Mouse (Mus musculus): Measurements from ENCODE around the gene Gmeb2.

The Gmeb2 gene

DNA sequence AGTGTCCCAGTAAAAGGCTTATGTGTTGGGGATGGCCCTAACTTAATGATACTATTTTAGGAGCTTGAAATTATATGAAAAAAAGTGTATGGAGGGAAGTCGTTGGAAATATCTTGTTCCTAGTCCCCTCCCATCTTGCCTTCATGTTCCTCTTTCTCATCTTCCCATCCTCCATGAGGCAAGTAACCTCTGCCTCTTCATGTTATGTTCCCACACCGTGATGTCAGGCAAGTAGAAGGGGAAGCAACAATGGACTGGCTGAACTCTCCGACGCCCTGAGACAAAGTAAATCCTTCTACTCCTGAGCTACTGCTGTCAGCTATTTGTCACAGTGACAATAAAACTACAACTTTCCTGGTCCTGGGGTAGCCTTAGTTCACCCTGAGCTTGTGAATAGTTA is 13.2 kb downstream of the Gmeb2 start:
- no peak for DNase-seq (ENCODE audit: low read depth, low spot score)

DNA sequence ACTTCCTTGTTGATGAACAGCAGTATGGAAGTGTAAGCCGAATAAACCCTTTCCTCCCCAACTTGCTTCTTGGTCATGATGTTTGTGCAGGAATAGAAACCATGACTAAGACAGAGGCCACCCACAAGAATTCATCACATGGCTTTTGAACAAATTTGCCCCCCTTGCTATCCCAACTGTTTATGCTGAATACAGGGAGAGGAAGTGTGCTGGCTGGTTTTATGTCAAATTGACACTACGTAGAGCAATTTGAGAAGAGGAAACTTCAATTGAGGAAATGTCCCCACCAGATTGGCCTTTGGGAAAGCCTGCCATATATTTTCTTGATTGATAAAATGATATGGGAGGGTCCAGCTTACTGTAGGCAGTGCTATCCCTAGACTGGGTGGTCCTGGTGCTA is 14.0 kb downstream of the Gmeb2 start:
- no peak for DNase-seq (ENCODE audit: low read depth, low spot score)

DNA sequence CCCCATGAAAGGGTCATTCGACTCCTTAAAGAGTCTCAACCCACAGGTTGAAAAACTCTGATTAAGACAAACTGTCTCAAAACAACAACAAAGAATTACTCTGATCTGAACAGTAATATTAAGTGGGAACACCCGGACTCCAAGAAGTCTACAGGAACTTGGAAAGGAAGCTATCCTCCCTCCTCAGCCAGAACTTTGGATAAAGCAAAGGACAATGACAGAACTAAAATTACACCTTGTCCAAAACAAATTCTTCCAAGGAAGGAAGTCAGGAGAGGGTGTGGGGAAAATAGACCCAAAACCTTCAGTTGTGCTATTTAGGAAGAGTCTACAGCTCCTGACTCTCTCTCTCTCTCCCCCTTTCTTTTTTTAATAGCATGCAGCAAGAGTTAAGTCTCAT is 15.7 kb downstream of the Gmeb2 start:
- DNase-seq (ENCODE audit: low read depth, low spot score), result no peak

DNA sequence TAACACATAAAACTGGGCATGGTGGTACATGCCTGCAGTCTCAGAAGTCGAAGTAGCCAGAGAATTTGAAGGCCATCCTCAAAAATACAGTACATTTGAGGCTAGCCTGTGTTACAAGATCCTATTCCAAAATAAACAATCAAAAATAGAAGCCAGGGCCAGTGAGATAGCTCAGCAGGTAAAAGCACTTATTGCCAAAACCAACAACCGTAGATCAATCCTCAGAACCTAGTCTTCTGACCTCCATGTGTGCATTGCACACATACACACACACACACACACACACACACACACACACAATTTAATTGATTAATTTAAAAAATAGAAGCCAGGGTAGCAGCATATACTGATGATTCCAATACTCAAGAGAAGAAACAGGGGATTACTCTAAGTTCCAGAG is 21.0 kb downstream of the Gmeb2 start:
- no peak for DNase-seq (ENCODE audit: low read depth, low spot score)

DNA sequence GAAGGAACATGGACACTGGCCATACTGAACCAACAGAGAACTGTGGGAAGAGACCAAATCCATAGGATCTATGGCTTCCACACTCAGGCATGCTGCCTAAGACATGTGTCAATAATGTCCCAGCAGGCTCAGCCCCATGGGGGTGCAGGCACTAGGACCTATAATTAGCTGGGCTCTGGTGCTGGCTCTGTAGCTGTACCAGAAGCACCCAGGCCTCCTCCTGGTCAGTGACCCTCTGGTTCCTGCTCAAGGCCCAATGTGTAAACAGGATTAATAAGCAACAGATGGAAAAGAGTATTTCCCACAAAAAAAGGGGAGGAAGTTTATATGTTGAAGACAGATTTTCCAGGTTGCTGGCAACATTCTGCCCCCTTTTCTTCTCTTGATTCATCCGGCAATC is 34.6 kb downstream of the Gmeb2 start:
- no peak for DNase-seq (ENCODE audit: low read depth, low spot score)

DNA sequence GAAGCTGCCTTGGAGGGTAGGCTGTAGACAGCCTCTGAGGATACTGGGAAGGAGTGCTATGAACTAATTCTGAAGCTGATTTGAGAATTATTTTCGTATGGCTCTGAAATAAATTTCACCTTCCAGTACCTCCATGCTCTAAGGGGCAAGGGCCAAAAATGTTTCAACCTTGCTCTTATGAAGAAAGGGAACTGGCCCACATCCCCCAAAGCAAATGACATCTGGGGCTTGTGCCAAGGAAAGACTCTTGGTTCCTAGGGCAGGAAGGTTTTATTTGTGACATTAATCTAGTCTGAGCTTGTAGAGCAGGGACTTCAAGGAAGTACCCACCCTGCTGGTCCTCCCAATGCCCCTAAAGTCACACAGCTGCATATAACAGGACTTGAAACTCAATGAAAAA is 36.0 kb downstream of the Gmeb2 start:
- DNase-seq (ENCODE audit: low read depth, low spot score), result no peak

DNA sequence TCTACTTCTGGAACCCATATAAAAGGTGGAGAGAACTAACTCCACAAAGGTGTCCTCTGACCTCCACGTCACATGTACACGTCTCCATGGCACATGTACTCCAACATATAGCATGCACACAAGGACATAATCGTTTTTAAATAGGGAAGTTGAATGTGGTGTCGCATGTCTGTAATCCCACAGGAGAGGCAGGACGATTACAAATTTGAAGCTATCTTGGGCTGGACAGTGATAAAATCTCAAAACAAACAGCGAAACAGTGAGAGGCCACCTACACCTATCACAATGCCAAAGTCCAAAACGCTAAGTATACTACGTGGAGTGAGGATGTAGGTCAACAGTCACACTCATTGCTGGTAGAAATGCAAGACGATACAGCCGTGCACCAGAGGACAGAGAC is 38.6 kb downstream of the Gmeb2 start:
- no peak for DNase-seq (ENCODE audit: low read depth, low spot score)

DNA sequence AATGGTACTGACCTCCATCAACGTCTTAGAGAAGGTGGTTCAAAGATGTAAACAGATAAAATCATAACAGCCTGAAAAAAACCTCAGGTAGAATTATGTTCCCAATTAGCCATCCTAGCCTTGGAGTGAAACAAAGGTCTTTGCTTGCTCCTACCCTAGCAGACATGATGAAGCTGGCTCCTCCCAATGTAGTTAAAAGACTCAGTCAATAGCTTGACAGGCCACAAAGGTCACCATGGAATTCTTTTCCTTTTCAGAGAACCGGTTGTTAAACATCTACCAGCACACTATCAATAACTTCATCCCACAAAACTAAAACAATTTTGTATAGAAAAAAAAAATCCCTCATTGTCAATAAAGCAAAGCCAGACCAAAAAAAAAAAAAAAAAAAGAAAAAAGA is 42.8 kb downstream of the Gmeb2 start:
- DNase-seq (ENCODE audit: low read depth, low spot score), result no peak

DNA sequence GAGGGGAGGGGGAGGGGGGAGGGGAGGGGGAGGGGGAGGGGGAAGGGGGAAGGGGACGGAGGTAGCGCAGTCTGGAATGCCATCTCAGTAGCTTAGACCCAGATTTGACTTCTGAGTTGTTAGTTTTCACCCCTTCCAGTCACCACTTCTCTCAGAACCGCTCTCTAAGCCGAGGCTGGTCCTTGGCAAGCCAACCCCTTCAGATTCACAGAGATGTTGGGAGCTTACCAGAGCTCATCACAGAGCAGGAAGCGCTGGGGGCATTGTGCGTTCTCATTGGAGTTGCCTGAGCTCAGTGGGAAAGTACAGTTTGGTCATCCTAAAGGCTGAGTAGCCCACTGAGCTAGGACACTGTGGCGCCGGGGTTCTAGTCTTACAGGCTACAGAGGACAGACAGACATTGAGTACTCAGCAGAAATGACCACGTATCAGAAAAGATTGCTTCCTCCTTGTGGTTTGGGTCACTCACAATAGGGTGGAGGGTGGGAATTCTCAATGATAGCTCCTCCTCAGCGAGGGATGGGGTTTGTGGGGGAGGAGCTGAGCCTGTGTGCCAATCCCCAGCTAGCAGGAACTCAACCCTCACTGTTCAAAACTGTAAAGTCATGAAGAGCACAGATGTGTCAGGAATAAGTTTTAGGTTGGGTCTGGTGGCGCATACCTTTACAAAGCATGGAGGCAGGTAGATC is 44.0 kb downstream of the Gmeb2 start:
- peak; percentile 80 for DNase-seq (ENCODE audit: low read depth, low spot score)

DNA sequence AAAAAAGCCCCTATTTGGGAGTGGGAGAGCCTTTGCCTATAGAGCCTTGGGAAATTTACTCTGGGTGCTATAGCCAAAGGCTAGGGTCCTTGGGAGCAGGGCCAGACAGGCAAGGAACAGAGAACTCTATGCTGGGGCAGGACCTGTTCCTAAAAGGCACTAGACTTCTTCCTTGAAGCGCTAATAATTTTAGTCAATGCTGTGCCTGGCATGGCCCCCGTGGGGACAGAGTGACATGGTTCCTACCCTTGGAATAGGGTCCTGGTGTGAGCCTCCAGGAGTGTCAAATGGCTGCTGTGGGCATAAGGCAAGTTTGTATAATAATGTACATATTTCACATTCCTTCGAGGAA is 45.5 kb downstream of the Gmeb2 start:
- DNase-seq (ENCODE audit: low read depth, low spot score), result no peak

DNA sequence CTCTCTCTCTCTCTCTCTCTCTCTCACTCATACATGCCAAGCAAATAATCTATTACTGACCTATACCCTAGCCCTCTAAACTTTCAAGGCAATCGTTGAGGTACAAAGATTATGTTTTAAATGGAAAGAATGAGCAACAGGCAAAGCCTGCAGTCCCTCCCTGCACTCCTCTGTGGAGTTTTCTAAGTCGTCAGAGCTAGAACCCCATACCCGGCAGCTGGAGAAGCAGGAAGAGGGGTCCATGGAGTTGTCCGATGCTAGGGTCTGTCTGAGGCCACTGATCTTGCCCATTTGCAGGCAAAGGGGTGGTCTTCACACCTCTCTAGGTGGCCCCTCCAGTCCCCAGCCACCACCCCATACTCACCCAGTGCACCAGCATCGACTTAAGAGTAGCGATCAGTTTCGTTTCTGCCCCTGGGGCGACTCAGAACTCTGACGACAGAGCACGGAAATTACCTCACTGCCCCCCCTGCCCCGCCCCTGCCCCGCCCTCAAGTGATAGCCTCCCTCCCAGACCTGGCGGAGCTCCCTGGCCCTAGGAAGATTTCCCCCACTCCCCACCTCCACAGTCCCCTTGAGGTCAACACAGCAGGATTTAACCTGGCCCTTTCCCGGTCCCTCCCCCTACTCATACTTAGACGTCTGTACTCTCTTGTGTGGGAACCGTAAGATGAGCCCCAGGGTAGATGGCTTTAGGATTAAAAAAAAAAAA is 46.1 kb downstream of the Gmeb2 start, which contains the start of gene Helz2:
Gene Helz2 (minus strand): TSS at position 426 of the 712 bp plus-strand sequence.
- DNase-seq (ENCODE audit: low read depth, low spot score), result no peak

DNA sequence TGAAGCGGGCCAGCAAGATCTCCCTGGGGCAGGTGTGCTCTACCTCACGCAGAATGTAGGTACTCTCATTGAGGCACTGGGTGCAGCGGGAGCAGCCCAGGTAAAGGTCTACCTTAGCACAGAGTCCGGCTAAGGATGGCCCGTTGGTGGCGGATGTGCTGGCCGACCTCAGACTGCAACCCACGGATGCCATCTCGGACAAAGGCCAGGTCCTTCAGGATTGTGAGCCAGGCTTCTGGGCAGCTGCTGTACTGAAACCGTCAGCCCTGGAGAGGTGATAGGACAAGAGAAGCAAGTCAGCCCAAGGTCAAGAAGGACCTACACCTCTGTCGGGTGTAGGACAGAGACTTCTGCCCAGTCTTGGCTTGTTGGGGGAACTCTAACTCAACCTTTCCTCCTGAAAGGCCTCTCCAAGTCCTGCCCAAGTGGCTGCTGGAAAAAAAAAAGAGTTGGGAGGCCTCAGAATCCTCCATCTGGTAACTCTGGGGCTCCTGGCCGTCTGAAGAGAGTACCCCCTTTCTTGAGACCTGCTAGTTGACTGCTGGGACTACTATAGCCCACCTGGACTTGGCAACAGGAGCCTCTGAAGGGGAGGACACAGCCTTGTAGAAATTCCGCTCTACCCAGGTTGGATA is 46.9 kb downstream of the Gmeb2 start:
- DNase-seq (ENCODE audit: low read depth, low spot score), result no peak

DNA sequence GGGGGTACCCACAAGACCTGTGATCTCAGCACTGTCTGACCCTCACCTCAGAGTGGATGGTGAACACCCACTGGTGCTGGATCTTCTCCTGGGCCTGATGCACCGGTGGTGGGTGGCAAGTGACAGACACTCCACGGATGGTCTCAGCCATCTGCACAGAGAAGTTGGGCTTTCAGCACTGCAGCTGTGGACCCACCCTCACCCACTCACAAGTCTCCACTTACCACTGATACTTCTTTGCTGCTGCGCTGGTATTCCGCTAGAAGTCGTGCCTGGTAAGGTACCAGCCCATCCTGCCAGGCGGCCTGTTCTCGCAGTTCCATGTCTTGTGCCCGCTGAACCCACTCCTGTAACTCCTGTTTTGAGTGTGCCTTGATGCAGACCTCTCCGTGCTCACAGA is 48.6 kb downstream of the Gmeb2 start:
- DNase-seq (ENCODE audit: low read depth, low spot score), result no peak

DNA sequence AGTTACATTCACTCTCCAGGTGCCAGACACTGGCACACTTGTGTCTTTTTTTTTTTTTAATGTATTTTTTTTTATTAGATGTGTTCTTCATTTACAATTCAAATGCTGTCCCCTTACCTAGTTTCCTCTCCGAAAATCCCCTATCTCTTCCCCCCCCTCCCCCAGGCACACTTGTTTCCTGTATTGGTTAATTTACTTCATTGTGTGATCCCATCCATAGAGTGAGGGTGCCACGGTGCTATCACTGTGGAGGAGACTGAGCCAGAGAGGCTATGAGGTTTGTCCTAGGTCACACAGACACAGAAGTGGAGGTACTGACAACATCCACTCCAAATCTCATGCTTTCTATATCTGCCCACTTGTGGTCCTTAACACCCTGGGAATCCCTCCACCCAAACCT is 49.0 kb downstream of the Gmeb2 start:
- no peak for DNase-seq (ENCODE audit: low read depth, low spot score)

DNA sequence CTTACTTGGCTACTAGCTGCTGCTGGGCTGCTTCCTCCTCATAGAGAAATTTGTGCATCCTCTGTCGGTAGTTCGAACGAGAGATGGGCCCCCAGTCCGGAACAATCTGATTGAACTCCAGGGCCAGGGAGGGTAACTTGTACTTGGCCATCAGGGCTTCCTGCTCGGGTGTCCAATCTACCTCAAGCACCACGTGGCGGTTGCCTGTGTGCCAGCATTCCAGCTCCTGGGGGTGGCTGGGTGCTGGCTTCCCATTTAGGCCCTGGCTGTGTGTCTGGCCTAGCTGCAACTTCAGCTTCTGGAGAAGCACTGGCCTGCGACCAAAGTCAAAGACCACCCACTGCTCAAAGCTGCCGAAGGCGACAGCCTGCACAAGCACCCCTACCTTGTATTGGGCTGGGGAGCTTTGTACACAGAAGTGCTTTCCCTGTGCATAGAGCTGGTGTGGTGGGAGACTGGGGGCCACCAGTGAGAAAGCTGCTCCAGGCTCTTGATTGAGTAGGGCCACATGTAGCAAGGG is 49.7 kb downstream of the Gmeb2 start:
- DNase-seq (ENCODE audit: low read depth, low spot score), result no peak

DNA sequence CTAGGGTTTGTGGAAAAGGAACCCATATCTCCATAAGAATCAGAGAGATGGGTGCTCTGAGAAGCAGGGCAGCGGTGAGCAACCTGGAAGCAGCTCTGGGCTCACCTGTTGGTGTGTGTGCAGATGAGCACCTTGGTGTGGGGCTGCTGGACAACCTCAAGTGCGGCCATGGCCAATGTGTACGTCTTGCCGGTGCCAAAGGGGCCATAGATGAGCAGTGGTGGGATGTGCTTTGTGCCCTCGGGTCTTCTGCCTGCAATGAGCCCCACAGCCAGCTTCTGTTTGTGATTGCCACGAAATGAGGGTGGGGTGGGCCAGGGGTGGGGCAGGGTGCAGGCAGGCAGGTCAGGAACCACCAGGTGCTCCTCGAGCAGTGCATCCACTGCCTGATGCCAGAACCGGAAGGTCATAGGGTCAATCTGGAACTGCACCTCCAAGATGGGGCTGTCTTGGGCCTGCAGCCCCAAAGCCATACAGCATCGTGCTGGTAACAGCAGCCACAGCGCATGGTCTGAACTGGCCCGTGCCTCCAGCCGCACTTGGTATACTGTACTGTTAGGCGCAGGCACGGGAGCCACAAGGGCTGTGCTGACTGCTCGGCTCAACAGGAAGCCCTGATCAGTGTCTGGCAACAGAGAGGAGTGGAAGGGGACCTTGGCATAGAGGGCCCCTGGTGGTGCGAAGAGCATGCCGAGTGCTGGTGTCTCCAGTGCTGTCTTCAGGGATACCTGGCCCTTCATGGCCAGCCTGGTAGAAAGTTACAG is 50.4 kb downstream of the Gmeb2 start:
- no peak for DNase-seq (ENCODE audit: low read depth, low spot score)

DNA sequence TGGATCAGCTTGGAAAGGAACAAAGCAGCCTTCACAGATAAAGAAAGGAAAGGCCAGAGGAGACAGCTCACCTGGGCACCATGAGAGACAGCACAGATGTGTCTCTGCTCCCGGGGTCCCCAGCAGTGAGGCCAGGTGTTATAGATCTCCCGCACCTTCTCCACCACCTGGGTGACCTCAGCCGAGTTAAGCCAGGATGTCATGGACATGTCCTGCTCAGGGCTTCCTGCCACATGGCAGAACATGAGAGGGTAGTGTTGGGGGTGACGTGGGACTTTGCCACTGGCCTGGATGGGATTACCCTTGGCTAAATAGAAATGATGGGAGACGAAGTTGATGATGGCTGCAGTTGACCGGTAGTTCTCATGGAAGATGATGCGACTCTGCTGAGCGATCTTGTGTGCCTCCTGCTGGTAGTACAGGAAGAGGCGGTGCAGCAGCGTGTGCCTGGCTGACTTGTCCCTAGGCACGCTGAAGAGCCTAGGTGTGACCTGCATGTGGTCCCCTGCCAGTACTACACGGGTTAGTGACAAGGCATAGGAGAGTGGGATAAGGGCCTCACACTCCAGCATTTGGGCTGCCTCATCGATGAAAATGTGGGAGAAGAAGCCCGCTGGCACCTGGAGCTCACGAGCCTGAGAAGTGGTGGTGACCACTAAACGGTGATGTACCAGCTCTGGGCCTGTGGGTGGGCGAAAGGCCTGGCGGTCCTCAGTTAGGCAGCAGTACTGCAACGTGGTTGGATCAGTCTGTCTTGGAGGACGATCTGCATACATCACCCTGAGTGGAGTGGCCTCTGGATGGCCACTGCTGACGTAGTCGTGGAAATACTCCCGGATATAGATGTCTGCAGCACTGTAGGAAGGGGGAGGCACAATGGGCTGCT is 51.9 kb downstream of the Gmeb2 start:
- peak; percentile 39 for DNase-seq (ENCODE audit: low read depth, low spot score)

DNA sequence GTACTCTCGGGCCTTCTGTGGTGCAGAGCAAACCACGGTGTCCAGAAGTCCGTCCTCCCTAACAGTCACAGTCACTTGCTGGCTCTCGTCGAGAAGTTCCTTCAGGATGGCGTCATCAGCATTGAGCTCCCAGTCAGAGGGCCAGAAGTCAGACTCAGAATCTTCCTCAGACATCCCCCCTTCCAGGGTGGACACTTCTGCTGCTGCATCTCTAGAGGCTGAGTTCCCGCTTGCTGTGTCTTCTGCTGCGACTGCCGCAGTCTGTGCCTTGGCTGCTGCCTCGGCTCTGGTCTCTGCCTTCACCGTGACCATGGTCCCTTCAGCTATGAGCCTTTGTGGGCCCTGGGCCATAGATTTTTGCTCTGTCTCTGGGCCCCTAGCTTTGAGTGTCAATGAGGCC is 53.2 kb downstream of the Gmeb2 start:
- DNase-seq (ENCODE audit: low read depth, low spot score), result no peak

DNA sequence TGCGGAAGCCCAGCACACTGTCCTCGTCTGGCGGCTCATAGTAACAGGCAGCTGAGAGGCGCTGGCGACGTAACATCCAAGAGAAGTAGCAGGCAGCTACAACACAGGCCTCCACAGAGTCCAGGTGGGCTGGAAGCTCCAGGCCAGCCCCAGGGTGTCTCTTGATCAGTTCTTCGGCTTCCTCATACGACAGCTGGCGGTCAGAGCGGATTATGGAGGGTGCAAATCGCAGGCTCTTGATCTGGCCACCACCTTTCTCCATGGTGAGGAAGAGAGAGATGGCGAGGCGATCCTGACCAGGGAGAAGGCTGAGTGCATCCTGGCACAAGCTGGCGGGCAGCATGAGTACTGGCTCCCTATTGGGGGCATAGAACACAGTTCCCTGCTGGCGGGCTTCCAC is 54.4 kb downstream of the Gmeb2 start:
- peak; percentile 61 for DNase-seq (ENCODE audit: low read depth, low spot score)

DNA sequence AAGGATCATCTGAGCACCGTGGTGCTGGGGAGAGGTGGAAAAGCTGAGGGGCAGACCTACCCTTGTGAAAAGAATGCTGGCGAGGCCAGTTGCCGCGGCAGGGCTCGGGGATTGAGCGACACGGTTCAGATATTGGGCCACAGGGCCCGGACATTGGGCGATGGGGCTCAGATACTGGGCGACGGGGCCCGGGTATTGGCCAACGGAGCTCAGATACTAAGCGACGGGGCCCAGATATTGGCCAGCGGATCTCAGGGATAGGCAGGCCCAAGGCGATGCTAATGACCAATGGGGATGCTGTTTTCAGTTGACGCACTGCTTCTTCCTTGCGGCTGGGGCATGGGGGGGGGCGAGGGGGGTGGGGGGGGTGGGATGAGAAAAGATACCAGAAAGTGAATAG is 56.7 kb downstream of the Gmeb2 start:
- DNase-seq (ENCODE audit: low read depth, low spot score), result no peak

DNA sequence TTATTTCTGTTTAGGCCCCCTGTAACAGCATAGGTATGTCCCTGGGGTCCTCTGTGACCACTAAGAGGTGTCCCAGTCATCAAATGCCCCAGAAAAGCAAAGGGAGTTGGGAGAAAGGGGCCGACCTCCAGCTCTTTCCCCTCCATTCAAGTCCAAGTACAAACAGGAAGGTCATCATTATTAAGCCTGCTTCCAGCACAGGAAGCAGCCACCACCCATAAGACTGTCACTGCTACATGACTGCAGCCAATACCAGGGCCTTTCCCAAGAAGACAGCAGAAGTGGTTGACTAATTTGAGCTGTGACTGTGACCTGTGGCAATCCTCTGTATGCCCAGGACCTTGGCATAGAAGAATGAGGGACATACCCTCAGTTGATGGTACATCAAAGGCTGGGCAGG is 59.5 kb downstream of the Gmeb2 start:
- no peak for DNase-seq (ENCODE audit: low read depth, low spot score)

Measured in ZHBTc4 (cell line).